Mouse (Mus musculus) spleen, adult 2 months (tissue): ENCODE measurements around the gene Xpnpep1.

Experiments
- CTCF ChIP-seq: fragments of 200-500 bp; IDR thresholded peaks from 2 replicates; pipeline ENCODE4 v1.5.1; 2011; ENCODE audit warnings: mild to moderate bottlenecking, inconsistent platforms; ENCODE audit not compliant: insufficient read depth, insufficient read length, insufficient replicate concordance; ENCODE audit errors: extremely low read depth
- POLR2A ChIP-seq: fragments of 200-500 bp; IDR thresholded peaks from 2 replicates; pipeline ENCODE4 v1.6.1; 2011; ENCODE audit warnings: low read depth, low read length, inconsistent platforms

GRCm38 (mm10) chr19:53017954-53018353 lies 22.1 kb downstream of the Xpnpep1 start:
- TF ChIP-seq POLR2A = no peak
- TF ChIP-seq CTCF = no peak
